Mouse (Mus musculus) forebrain, embryonic 11.5 days (tissue): Measurements from ENCODE around the gene Ap1s1. TPM values are rescaled to one million over a fixed set of nuclear protein-coding genes. Genes with fewer than 3 reads are reported as not detected.

ENCODE experiments used
- ATAC-seq: fragments of 200-750 bp; cut with Nextera tagmentation; replicated peaks from 2 replicates; pipeline ENCODE4 v1.8.0; 2017; ENCODE audit warnings: moderate TSS enrichment; ENCODE audit not compliant: low FRiP score
- DNase-seq: peaks from one replicate; pipeline ENCODE4 v3.0.0-alpha.2; 2017; ENCODE audit warnings: low spot score
- H3K27ac ChIP-seq: fragments of 300-500 bp; sonication (generic); 2 replicates; pipeline ENCODE4 v1.5.1; 2014; ENCODE audit warnings: low read depth, low read length
- H3K27me3 ChIP-seq: fragments of 300-500 bp; sonication (generic); 2 replicates; pipeline ENCODE4 v1.6.1; 2014; ENCODE audit warnings: mild to moderate bottlenecking, low read length, mixed read lengths; ENCODE audit not compliant: control insufficient read depth, insufficient read depth
- H3K36me3 ChIP-seq: fragments of 300-500 bp; sonication (generic); 2 replicates; pipeline ENCODE4 v1.6.1; 2014; ENCODE audit warnings: mild to moderate bottlenecking, low read length, moderate library complexity, mixed read lengths; ENCODE audit not compliant: control insufficient read depth, insufficient read depth
- H3K4me1 ChIP-seq: fragments of 300-500 bp; sonication (generic); replicated peaks from 2 replicates; pipeline ENCODE4 v1.6.1; 2014; ENCODE audit warnings: low read length, mixed read lengths; ENCODE audit not compliant: control insufficient read depth, insufficient read depth
- H3K4me2 ChIP-seq: fragments of 300-500 bp; sonication (generic); 2 replicates; pipeline ENCODE4 v1.6.1; 2014; ENCODE audit warnings: low read depth, mild to moderate bottlenecking, low read length, moderate library complexity, mixed read lengths; ENCODE audit not compliant: severe bottlenecking
- H3K4me3 ChIP-seq: fragments of 300-500 bp; sonication (generic); 2 replicates; pipeline ENCODE4 v1.5.1; 2014; ENCODE audit warnings: low read depth, low read length
- H3K9ac ChIP-seq: fragments of 300-500 bp; sonication (generic); 2 replicates; pipeline ENCODE4 v1.6.1; 2014; ENCODE audit warnings: low read length
- H3K9me3 ChIP-seq: fragments of 300-500 bp; sonication (generic); 2 replicates; pipeline ENCODE4 v1.6.1; 2016; ENCODE audit warnings: low read length, mixed read lengths; ENCODE audit not compliant: control insufficient read depth
- WGBS: fragments of 180-500 bp; shearing (Covaris S2); extraction: QIAGEN DNeasy Blood & Tissue Kit; methylation state at CpG from one replicate; pipeline ENCODE4 v1.1.7; 2014; 5-methylcytosine and 5-hydroxymethylcytosine counted together
- polyA plus RNA-seq: library from polyadenylated mRNA; unstranded; fragments of >200 nt; fragmentation: Nextera tagmentation; extraction: Ambion mirVana; gene quantifications from 2 replicates; pipeline ENCODE4 v1.2.1, GENCODE M21; 2014

Gene Ap1s1
- polyA plus RNA-seq, 1 experiment from 2014 or later = 187 TPM

DNA sequence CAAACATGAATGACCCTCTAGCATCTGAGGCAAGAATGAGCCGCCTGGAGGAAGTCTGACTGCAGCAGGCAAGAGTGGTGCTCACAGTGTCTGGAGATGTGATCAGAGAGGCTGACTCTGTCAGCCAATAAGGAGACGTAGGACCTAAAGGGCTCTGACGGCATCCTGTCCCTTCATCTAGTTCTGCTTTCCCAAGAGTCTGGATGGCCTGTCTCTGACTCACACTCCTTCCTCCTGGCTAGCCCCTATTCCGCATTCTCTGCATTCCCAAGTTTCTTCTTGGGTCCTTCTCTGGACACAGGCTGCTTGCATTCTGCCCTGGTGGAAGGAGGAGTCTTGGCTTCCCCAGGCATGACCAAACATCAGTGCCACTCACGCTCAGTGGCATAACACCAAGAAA is 33.9 kb upstream of the Ap1s1 start:
- ATAC-seq (no peak), DNase-seq (no peak)
- H3K27ac ChIP-seq = no peak overlapping the region
- H3K27me3 ChIP-seq = no peaks in the 10 kb centered on the region
- H3K9ac ChIP-seq = no peak overlapping the region
- no peaks in the 10 kb centered on the region for H3K36me3 ChIP-seq
- no peaks in the 10 kb centered on the region for H3K4me1 ChIP-seq
- H3K4me3 ChIP-seq = no peak overlapping the region
- H3K4me2 ChIP-seq = no peak overlapping the region
- no peaks in the 10 kb centered on the region for H3K9me3 ChIP-seq
- 65% methylated on average over 5 of the region's 5 CpGs for WGBS

DNA sequence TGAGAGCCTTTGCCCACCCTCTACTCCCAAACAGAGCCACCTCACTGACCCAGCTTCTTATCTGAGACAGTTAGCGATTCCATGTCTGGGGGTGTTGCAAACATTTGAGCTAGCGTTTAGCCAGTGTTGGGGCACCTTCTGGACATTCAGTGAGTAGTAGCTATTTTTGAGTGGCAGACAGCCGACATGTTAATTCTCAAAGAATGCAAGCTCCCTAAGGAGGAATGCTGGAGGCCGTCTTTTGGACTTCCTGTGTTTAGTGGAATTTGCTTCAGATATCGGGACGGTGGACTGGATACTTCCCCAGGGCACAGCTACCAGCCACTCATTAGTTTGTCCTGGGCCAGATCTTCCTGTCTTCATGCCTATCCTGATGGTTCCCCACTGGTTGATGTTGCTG is 32.7 kb upstream of the Ap1s1 start:
- Histone ChIP-seq H3K4me1 (no peaks in the 10 kb centered on the region), H3K36me3 (no peaks in the 10 kb centered on the region), H3K27me3 (no peaks in the 10 kb centered on the region), H3K9ac (no peak overlapping the region), H3K9me3 (no peaks in the 10 kb centered on the region), H3K4me3 (no peak overlapping the region), H3K4me2 (no peak overlapping the region), H3K27ac (no peak overlapping the region)
- DNase-seq (no peak), ATAC-seq (no peak)
- 84% methylated on average over 6 of the region's 6 CpGs for WGBS

DNA sequence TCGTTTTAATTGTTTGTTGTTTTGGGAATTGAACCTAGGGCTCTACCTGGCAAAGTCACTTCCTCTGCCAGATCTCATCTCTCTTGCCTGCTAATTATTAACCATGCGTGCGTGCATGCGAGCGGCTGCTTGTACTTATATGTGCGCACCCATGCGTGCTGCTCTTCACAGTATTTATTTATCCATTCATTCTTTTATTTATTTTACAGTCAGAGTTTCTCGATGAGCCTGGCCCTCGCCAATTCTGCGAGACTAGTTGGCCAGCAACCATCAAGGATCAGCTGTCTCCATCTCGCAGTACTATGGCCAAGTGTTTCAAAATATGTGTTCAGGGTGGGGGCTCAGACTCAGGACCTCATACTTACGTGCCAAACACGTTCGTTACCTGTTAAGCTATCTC is 32.1 kb upstream of the Ap1s1 start:
- WGBS = 92% methylated on average over 14 of the region's 14 CpGs

DNA sequence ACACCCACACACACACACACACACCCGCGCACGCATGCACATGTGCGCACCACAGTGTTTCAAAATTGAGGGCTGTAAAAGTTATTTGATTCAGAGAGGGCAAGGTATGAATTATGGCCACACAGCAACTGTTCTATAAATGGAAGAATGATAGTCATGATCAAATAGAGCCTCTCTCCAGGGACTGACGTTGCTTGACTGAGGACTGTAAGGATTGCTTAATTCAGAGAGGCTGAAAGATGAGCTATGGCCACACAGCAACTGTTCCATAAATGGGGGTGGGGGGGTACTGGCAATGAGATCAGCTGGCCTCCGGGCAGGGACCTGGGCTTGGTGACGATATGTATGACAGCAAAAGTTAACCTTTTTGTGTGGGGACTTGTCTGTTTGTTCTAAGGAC is 31.3 kb upstream of the Ap1s1 start:
- no peaks in the 10 kb centered on the region for H3K9me3 ChIP-seq
- H3K27me3 ChIP-seq = no peaks in the 10 kb centered on the region
- H3K4me2 ChIP-seq = no peak overlapping the region
- 89% methylated on average over 7 of the region's 7 CpGs for WGBS
- DNase-seq (no peak), ATAC-seq (no peak)
- no peak overlapping the region for H3K4me3 ChIP-seq
- no peaks in the 10 kb centered on the region for H3K36me3 ChIP-seq
- H3K4me1 ChIP-seq = no peaks in the 10 kb centered on the region; the same call in 1 of the 2 replicates
- H3K27ac ChIP-seq = no peak overlapping the region
- H3K9ac ChIP-seq = no peak overlapping the region

More for the DNA sequence above, 32.1 kb upstream of the Ap1s1 start:
- no peak overlapping the region for H3K4me3 ChIP-seq
- H3K9ac ChIP-seq = no peak overlapping the region
- no peaks in the 10 kb centered on the region for H3K36me3 ChIP-seq
- no peaks in the 10 kb centered on the region for H3K4me1 ChIP-seq
- ATAC-seq (no peak), DNase-seq (no peak)
- H3K9me3 ChIP-seq = no peaks in the 10 kb centered on the region
- H3K27me3 ChIP-seq = no peaks in the 10 kb centered on the region
- H3K27ac ChIP-seq = no peak overlapping the region
- no peak overlapping the region for H3K4me2 ChIP-seq

DNA sequence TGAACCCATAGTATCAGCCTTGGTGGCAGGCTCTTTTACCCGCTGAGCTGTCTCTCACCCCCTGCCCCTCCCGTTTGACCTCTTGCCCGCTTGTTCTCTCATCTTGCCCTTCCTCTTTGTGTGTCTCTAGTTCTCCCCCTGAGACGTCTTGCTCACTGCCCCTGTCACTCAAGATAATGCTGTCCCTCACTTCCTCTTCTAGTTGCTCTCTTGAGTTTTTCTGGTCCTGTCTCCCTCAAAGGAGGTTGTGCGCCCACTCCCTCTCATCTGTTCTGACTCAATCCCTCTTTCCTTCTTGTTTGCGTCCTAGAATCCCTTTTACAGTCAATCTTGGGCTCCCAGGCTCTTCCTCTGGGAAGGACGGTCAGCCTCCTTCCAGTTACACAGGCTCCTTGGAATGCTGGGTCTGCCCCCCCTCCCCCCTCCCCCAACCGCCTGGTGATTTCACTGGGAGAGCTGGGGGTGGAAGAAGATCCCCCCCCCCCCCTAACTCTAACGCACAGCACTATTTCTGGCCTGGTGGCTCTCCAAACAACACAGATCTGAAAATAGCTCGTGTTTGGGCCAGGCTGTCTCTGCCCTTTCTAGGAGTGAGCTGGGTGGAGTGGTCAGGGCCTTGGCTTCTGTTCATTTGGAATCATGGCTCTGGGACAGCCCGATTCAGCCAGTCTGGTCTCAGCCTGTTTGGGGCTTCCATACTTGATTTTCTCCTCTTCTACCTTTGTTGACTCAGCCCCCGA is 30.4 kb upstream of the Ap1s1 start:
- ATAC-seq (no peak), DNase-seq (no peak)
- H3K4me1 ChIP-seq = no peaks in the 10 kb centered on the region; the same call in 1 of the 2 replicates
- H3K27me3 ChIP-seq = no peaks in the 10 kb centered on the region
- 57% methylated on average over 11 of the region's 12 CpGs for WGBS
- no peak overlapping the region for H3K4me2 ChIP-seq
- no peaks in the 10 kb centered on the region for H3K9me3 ChIP-seq
- no peak overlapping the region for H3K27ac ChIP-seq
- no peak overlapping the region for H3K4me3 ChIP-seq
- no peak overlapping the region for H3K9ac ChIP-seq
- H3K36me3 ChIP-seq = no peaks in the 10 kb centered on the region

DNA sequence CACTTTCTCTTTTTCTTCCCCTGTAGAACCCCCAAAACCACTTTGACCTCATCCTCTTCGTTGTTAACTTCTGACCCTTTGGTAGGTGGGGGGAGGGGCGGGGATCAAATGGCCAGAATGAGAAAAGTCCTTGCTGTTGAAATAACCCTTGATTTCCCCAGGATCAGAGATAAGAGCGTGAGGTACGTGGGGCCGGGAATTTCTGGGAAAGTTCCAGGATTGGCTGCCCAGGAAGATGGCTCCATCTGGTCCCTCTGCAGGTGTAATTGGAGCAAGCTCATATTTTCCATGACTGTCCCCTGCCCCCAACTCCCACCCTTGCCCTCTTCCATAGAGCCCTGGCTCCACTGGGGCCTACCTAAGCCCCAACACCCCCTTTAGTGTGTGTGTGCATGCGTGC is 29.8 kb upstream of the Ap1s1 start:
- ATAC-seq (no peak), DNase-seq (no peak)
- Histone ChIP-seq H3K36me3 (no peaks in the 10 kb centered on the region), H3K27ac (no peak overlapping the region), H3K4me3 (no peak overlapping the region), H3K9me3 (no peaks in the 10 kb centered on the region), H3K9ac (no peak overlapping the region), H3K4me1 (no peaks in the 10 kb centered on the region; the same call in 1 of the 2 replicates), H3K27me3 (no peaks in the 10 kb centered on the region), H3K4me2 (no peak overlapping the region)
- 81% methylated on average over 6 of the region's 6 CpGs for WGBS

DNA sequence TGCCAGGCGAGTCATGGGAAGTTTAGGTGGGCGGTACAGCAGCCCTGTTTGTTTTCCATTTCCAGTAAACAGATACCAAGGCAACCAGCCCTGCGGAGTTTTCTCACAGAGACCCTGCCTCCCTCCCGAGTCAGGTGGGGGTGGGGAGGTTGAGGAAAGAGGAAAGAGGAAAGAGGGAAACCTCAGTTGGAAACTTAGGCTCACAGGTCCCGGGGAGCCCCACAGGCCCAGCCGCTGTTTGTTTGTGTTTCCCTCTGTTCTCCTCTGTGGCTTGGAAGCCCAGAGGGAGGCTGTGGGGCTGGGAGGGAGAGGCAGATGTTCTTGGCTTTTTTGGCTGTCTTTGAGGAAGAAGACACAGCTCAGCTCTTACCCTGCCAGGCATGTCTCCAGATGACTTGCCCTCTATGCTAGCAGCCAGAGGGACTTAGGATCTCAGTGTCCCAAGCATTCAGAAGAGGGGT is 28.3 kb upstream of the Ap1s1 start:
- DNase-seq (no peak), ATAC-seq (no peak)
- no peaks in the 10 kb centered on the region; the same call in 1 of the 2 replicates for H3K4me1 ChIP-seq
- no peak overlapping the region for H3K27ac ChIP-seq
- no peaks in the 10 kb centered on the region for H3K9me3 ChIP-seq
- no peaks in the 10 kb centered on the region for H3K36me3 ChIP-seq
- no peak overlapping the region for H3K4me2 ChIP-seq
- H3K9ac ChIP-seq = no peak overlapping the region
- WGBS = 41% methylated on average over 6 of the region's 6 CpGs
- H3K27me3 ChIP-seq = no peaks in the 10 kb centered on the region
- no peak overlapping the region for H3K4me3 ChIP-seq

DNA sequence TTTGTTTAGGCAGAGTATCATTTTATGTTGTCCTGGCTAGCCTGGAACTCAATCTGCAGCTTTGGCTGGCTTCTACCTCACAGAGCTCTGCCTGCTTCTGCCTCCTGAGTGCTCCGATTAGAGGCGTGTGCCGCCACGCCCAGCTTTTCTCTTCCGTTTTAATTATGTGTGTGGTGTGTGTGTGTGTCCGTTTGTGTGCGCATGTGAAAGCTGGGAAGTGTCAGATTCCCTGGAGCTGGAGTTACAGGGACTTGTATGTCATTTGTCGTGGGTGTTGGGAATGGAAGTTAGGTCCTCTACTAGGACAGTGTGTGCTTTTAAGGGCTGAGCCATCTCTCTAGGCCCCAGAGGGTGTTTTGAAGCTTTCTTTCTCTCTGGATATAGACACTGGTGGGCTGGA is 27.2 kb upstream of the Ap1s1 start:
- H3K4me2 ChIP-seq = no peak overlapping the region
- no peaks in the 10 kb centered on the region; the same call in 1 of the 2 replicates for H3K4me1 ChIP-seq
- ATAC-seq (no peak), DNase-seq (no peak)
- H3K9ac ChIP-seq = no peak overlapping the region
- WGBS = 90% methylated on average over 8 of the region's 8 CpGs
- no peaks in the 10 kb centered on the region for H3K36me3 ChIP-seq
- no peak overlapping the region for H3K4me3 ChIP-seq
- H3K27ac ChIP-seq = no peak overlapping the region
- H3K27me3 ChIP-seq = no peaks in the 10 kb centered on the region
- H3K9me3 ChIP-seq = no peaks in the 10 kb centered on the region
